In the genomic region with DNA sequence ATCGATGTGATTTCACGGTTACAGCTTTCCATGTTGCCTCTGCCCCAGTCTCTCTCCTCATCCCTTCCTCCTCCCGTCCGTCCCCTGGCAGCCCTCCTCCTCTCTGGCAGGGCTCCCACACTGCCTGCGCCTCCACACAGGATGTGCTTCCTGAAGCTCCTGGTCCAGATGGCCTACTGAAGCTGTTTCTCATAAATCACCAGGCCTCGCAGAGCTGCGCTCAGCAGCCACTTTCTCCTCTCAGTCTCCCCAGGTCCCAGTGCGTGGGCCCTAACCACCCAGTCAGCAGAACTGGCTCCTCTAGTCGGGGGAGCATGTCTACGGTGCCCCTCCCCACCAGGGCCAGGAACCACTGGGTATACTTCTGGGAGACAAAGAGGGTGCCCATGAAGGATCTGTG, we compare ENCODE assay signal across 8 mouse cellular contexts.
A peak's percentile ranks its signal among the peaks of the same experiment; 100 is the strongest.
DNase-seq lines count a peak whose midpoint lies in the region; ATAC-seq and TF ChIP-seq lines count a peak whose summit lies in the region.

No protein-coding gene starts in this region.

- no peak for TF ChIP-seq CTCF in lung, embryonic 14.5 days (IDR thresholded peaks at IDR 0.05; ENCODE audit: low read depth)
- no peak for TF ChIP-seq CTCF in lung, adult 2 months (IDR thresholded peaks at IDR 0.05; ENCODE audit: insufficient read depth, low read length)

- ATAC-seq in lung, embryonic 14.5 days (ENCODE audit: insufficient read depth), result peak; percentile 94
- peak; percentile 78; the same call in 1 of the 2 replicates for ATAC-seq in limb, embryonic 12.5 days (ENCODE audit: insufficient number of reproducible peaks, insufficient read depth, low FRiP score, low TSS enrichment, low read depth)

- H3K9ac ChIP-seq in lung, embryonic 14.5 days, result no peak overlapping the region
- no peak overlapping the region for H3K9ac ChIP-seq in limb, embryonic 12.5 days (replicated peaks)

- H3K27me3 ChIP-seq in lung, embryonic 14.5 days (ENCODE audit: insufficient read depth, low read length), result no peaks in the 10 kb centered on the region
- no peaks in the 10 kb centered on the region; the same call in 1 of the 2 replicates for H3K27me3 ChIP-seq in limb, embryonic 12.5 days

- no peaks in the 10 kb centered on the region for H3K36me3 ChIP-seq in lung, embryonic 14.5 days (ENCODE audit: insufficient read depth)
- H3K36me3 ChIP-seq in limb, embryonic 12.5 days, result no peaks in the 10 kb centered on the region

- H3K9me3 ChIP-seq in lung, embryonic 14.5 days (ENCODE audit: low read depth, low read length), result no peaks in the 10 kb centered on the region
- no peaks in the 10 kb centered on the region for H3K9me3 ChIP-seq in limb, embryonic 12.5 days

- H3K27ac ChIP-seq in lung, embryonic 14.5 days (ENCODE audit: low read depth), result 0 out of 2 replicates have a peak overlapping the region, but pooled peaks have one; percentile 19
- H3K27ac ChIP-seq in limb, embryonic 12.5 days, result no peak overlapping the region

- H3K4me2 ChIP-seq in lung, embryonic 14.5 days, result peak overlapping the region; percentile 7; the same call in 1 of the 2 replicates
- no peak overlapping the region for H3K4me2 ChIP-seq in limb, embryonic 12.5 days

- DNase-seq in lung, embryonic 14.5 days, result peak; percentile 88
- DNase-seq in lung, adult 2 months, result no peak
- peak; percentile 46 to 69 for DNase-seq in cerebellum, postnatal 36 days
- peak; percentile 75 to 76 for DNase-seq in heart, adult 9 months (ENCODE audit: low spot score in 2 of 2)
- peak; percentile 90 for DNase-seq in kidney, postnatal 10 days
- peak; percentile 88 to 89 for DNase-seq in right cerebral cortex, postnatal 10 days (ENCODE audit: low spot score in 2 of 2)
- no peak for DNase-seq in thymus, postnatal 10 days (ENCODE audit: low spot score in 2 of 2)

- H3K4me3 ChIP-seq in lung, embryonic 14.5 days (ENCODE audit: low read depth, low read length), result no peak overlapping the region
- H3K4me3 ChIP-seq in lung, adult 2 months (replicated peaks; ENCODE audit: extremely low read depth, low read depth, low read length), result no peak overlapping the region
- no peak overlapping the region for H3K4me3 ChIP-seq in limb, embryonic 12.5 days (replicated peaks)

- WGBS in lung, embryonic 14.5 days, result 37% methylated on average over 10 of the region's 10 CpGs
- WGBS in lung, adult 2 months, result 25% methylated on average over 10 of the region's 10 CpGs
- WGBS in limb, embryonic 12.5 days, result 15% methylated on average over 10 of the region's 10 CpGs

- 0 out of 2 replicates have a peak, but pooled peaks cover 4% of the 10 kb centered on the region for H3K4me1 ChIP-seq in lung, embryonic 14.5 days (ENCODE audit: insufficient read depth)
- H3K4me1 ChIP-seq in lung, adult 2 months (ENCODE audit: control insufficient read depth, insufficient read depth, low read length), result no peaks in the 10 kb centered on the region
- peaks cover 12% of the 10 kb centered on the region for H3K4me1 ChIP-seq in limb, embryonic 12.5 days (replicated peaks)

- TF ChIP-seq POLR2A in lung, adult 2 months (IDR thresholded peaks at IDR 0.05; ENCODE audit: borderline replicate concordance, extremely low read depth, low read depth, low read length), result no peak

Comparison
In these comparisons a context has a peak if more than half of its experiments do, and no peak if none do; other contexts are left out.
1. DNase-seq: peak in lung, embryonic 14.5 days (single experiment), cerebellum, postnatal 36 days (2 of 2), heart, adult 9 months (2 of 2), kidney, postnatal 10 days (single experiment) and right cerebral cortex, postnatal 10 days (2 of 2); none in lung, adult 2 months (single experiment) and thymus, postnatal 10 days (0 of 2).